Mouse (Mus musculus): ENCODE results near the gene Rnf126.

DNA sequence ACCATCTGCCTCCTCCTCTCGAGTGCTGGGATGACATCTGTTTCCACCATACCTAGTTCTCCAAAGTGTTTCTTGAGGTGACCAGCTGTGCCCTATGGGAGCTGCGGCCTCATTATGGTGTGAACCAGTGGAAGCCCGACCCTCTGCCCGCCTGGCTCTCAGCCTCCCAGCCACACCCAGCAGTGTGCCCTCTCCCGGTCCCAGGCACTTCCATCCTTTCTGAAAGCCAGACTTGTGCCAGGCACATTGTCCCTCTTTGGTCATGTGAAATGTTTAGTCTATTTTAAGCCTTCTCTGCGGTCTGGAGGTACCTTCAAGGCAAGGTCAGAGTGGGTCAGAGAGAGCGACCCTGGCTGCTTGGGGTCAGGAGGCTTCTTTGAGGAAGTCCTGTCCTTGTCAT is 43.1 kb downstream of the Rnf126 start:
- no peak for TF ChIP-seq MAFK (IDR thresholded peaks at IDR 0.05; ENCODE audit: insufficient read depth, low read depth, low read length)
- no peak for TF ChIP-seq ZNF384 (IDR thresholded peaks at IDR 0.05; ENCODE audit: low read depth, low read length)
- TF ChIP-seq CHD2 (IDR thresholded peaks at IDR 0.05; ENCODE audit: low read depth, low read length): no peak

All from ES-E14 (cell line).